Mouse (Mus musculus): ENCODE results near the gene Ifnar1.

DNA sequence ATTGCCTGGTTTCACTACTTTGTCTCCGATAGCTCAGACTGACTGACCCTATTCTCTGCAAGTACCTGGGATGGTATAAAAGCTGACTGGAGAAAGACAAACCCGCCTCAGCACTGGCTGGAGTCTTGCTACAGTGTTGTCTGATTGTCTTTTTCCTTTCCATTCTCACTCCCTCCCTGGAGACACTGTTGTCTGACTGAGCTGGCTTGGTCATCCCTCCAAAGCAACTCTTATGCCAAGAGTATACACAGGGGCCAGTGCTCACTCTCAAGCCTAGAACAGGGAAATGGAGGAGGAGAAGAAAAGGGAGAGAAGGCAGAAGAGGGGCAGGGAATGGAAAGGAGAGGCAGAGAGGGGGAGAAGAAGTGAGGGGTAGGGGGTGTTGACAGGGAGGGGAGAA lies 47.4 kb downstream of the Ifnar1 start:
- no peak for TF ChIP-seq CTCF (IDR thresholded peaks at IDR 0.05; ENCODE audit: extremely low read depth, insufficient read depth, low read length)
- no peak for TF ChIP-seq POLR2A (IDR thresholded peaks at IDR 0.05; ENCODE audit: extremely low read depth, insufficient read depth, low read length)

Measured in cortical plate, adult 2 months (tissue).